Mouse (Mus musculus): ENCODE data around the gene Jade2.

DNA sequence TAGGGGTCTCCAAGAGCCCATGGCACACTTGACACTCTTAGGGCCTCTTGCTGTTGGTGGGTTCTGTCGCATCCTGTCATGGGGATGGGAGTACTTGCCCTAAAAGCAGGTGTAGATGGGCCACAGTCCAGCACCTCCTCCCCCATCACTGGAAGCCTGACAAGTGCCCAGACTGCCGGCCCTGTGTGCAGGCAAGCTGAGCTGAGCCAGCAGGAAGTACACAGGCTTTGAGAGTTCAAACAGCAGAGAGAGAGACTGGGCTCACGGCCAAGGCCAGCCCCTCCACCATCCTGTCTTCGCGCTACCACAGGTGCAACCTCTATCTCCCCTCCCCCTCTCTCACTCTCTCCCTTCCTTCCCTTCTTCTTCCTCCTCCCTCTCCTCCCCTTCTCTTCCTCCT, 26.2 kb upstream of the Jade2 start:
- TF ChIP-seq CTCF (IDR thresholded peaks at IDR 0.05; ENCODE audit: control insufficient read depth, insufficient read depth, insufficient replicate concordance, low read depth, low read length) (no peak), POLR2A (IDR thresholded peaks at IDR 0.05; ENCODE audit: control insufficient read depth, low read depth, low read length) (no peak)

Data from testis, adult 2 months (tissue).